Mouse (Mus musculus): ENCODE results near the gene Vmn1r172. TPM values are rescaled to one million over a fixed set of nuclear protein-coding genes. Genes with fewer than 3 reads are reported as not detected.
"Not testable (repeated sequence)": the region's sequence is repeated elsewhere in the genome, so short reads cannot be mapped to it uniquely, and the experiment has no call there.

Vmn1r172 gene
- polyA plus RNA-seq (2012; fragmentation: generic; extraction: Trizol), result not detected

DNA sequence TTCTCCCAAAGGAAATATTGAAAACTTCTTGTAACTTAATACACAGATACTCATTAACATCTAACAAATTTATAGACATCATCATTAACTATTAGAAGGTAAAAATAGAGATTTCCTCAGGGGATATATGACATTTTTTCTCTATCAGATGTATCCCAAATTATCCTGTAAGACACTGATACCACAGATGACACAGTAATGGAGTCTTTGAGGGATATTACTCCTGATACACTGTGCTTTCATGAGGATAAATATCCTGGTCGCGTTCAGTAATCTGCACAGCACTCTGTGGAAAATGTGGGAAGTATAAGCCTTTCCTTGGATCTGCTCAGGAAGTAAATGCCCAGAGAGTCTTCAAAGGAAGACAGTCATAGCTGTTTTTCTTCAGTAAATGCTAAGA, at the start of gene Vmn1r172:
TSS of gene Vmn1r172 (plus strand) at position 301 of the 400 bp plus-strand sequence.
- H3K36me3 ChIP-seq (ENCODE audit: control insufficient read depth, insufficient read depth), result no peaks in the 10 kb centered on the region
- H3K4me2 ChIP-seq (ENCODE audit: low read depth), result no peak within 1 kb of the TSS
- no peaks in the 10 kb centered on the region for H3K79me2 ChIP-seq (ENCODE audit: control insufficient read depth, insufficient read depth)
- H3K27me3 ChIP-seq (ENCODE audit: control insufficient read depth, insufficient read depth, insufficient read length), result no peaks in the 10 kb centered on the region
- TF ChIP-seq MYOD1 (IDR thresholded peaks at IDR 0.05; ENCODE audit: control insufficient read depth in 1 of 3, insufficient read length in 2 of 3, low read depth in 2 of 3), result no peak
- no peak for TF ChIP-seq MAX (IDR thresholded peaks at IDR 0.05; ENCODE audit: low read depth)
- no peak for TF ChIP-seq SRF (IDR thresholded peaks at IDR 0.05; ENCODE audit: control insufficient read depth, insufficient read length, low read depth)
- TF ChIP-seq POLR2AphosphoS2 (IDR thresholded peaks at IDR 0.05; ENCODE audit: insufficient read length, low read depth), result no peak
- no peak for TF ChIP-seq CEBPB (IDR thresholded peaks at IDR 0.05; ENCODE audit: insufficient read depth, poor library complexity, severe bottlenecking)
- TF ChIP-seq E2F4 (IDR thresholded peaks at IDR 0.05; ENCODE audit: insufficient read depth), result no peak
- TF ChIP-seq TCF3 (IDR thresholded peaks at IDR 0.05; ENCODE audit: insufficient read length, low read depth), result no peak
- no peak within 1 kb of the TSS for H3K4me3 ChIP-seq
- H3ac ChIP-seq (ENCODE audit: control insufficient read depth, insufficient read length), result no peak within 1 kb of the TSS

DNA sequence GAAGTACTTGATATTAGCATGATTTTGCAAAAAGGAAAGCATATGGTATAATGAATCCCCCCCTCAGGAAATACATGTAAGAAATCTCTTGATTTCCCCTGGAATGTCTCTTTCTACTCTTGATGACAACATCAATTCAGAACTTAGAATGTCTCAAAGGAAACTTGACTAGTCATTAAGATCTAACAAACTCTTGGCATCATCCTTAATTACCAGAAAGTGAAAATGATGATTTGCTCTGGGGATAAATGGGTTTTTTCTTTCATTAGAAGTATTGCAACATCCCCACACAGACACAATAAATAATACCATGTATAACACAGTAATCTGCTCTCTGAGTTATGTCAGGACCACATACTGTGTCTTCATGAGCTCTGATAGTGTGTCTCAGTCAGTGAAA, 27.7 kb upstream of the Vmn1r172 start, which contains the start of gene Vmn1r171:
TSS of gene Vmn1r171 (plus strand) at position 301 of the 400 bp plus-strand sequence.
- no peak within 1 kb of the TSS for H3ac ChIP-seq (ENCODE audit: control insufficient read depth, insufficient read length)
- no peaks in the 10 kb centered on the region for H3K79me2 ChIP-seq (ENCODE audit: control insufficient read depth, insufficient read depth)
- H3K4me3 ChIP-seq, result no peak within 1 kb of the TSS
- H3K27me3 ChIP-seq (ENCODE audit: control insufficient read depth, insufficient read depth, insufficient read length), result no peaks in the 10 kb centered on the region
- H3K4me2 ChIP-seq (ENCODE audit: low read depth), result no peak within 1 kb of the TSS
- H3K36me3 ChIP-seq (ENCODE audit: control insufficient read depth, insufficient read depth), result no peaks in the 10 kb centered on the region
- TF ChIP-seq SRF (IDR thresholded peaks at IDR 0.05; ENCODE audit: control insufficient read depth, insufficient read length, low read depth) (no peak), REST (IDR thresholded peaks at IDR 0.05; ENCODE audit: insufficient read depth, insufficient read length) (no peak), MYOG (IDR thresholded peaks at IDR 0.05; ENCODE audit: control insufficient read depth in 1 of 3, insufficient read depth in 1 of 3, insufficient read length in 2 of 3, low read depth in 2 of 3) (no peak)

DNA sequence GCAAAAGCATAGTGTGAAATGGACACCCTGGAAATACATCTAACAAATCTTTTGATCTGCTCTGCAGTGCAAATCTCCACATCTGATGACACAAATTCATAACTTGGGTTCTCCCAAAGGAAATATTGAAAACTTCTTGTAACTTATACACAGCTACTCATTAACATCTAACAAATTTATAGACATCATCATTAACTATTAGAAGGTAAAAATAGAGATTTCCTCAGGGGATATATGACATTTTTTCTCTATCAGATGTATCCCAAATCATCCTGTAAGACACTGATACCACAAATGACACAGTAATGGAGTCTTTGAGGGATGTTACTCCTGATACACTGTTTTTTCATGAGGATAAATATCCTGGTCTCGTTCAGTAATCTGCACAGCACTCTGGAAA, 42.3 kb downstream of the Vmn1r172 start, which contains the start of gene Vmn1r173:
TSS of gene Vmn1r173 (plus strand) at position 301 of the 400 bp plus-strand sequence.
- H3K36me3 ChIP-seq (ENCODE audit: control insufficient read depth, insufficient read depth); H3K4me3 ChIP-seq; H3K79me2 ChIP-seq (ENCODE audit: control insufficient read depth, insufficient read depth); H3ac ChIP-seq (ENCODE audit: control insufficient read depth, insufficient read length); H3K27me3 ChIP-seq (ENCODE audit: control insufficient read depth, insufficient read depth, insufficient read length); H3K4me2 ChIP-seq (ENCODE audit: low read depth): not testable (repeated sequence)

Other genes starting within 250 kb of the Vmn1r172 start
- not detected for gene Vmn1r167, start 151.1 kb upstream of the Vmn1r172 start, polyA plus RNA-seq (2012; fragmentation: generic; extraction: Trizol)
- not detected for gene Vmn1r168, start 118.6 kb upstream of the Vmn1r172 start, polyA plus RNA-seq (2012; fragmentation: generic; extraction: Trizol)
- not detected for gene Vmn1r169, start 82.8 kb upstream of the Vmn1r172 start, polyA plus RNA-seq (2012; fragmentation: generic; extraction: Trizol)
- gene Vmn1r170, start 52.1 kb upstream of the Vmn1r172 start, polyA plus RNA-seq (2012; fragmentation: generic; extraction: Trizol), result not detected
- gene Vmn1r171, start 27.6 kb upstream of the Vmn1r172 start, polyA plus RNA-seq (2012; fragmentation: generic; extraction: Trizol), result not detected
- gene Vmn1r173, start 42.4 kb downstream of the Vmn1r172 start, polyA plus RNA-seq (2012; fragmentation: generic; extraction: Trizol), result not detected
- gene Vmn1r174, start 94.0 kb downstream of the Vmn1r172 start, polyA plus RNA-seq (2012; fragmentation: generic; extraction: Trizol), result not detected
- gene Vmn1r175, start 152.3 kb downstream of the Vmn1r172 start, polyA plus RNA-seq (2012; fragmentation: generic; extraction: Trizol), result not detected
- gene Vmn1r176, start 179.1 kb downstream of the Vmn1r172 start, polyA plus RNA-seq (2012; fragmentation: generic; extraction: Trizol), result not detected
- not detected for gene Vmn1r177, start 208.1 kb downstream of the Vmn1r172 start, polyA plus RNA-seq (2012; fragmentation: generic; extraction: Trizol)
- not detected for gene Vmn1r178, start 233.7 kb downstream of the Vmn1r172 start, polyA plus RNA-seq (2012; fragmentation: generic; extraction: Trizol)

Measured in myocyte (in vitro differentiated cells).